Mouse (Mus musculus) kidney, adult 2 months (tissue): ENCODE data around the gene Dph1.

Source experiments
- CTCF ChIP-seq: fragments of 200-500 bp; conservative IDR thresholded peaks from 2 replicates; pipeline ENCODE4 v1.5.1; 2011; ENCODE audit warnings: low read depth, mild to moderate bottlenecking, control low read depth, low read length, moderate library complexity, mixed read lengths; ENCODE audit not compliant: insufficient read depth, insufficient read length
- POLR2A ChIP-seq: fragments of 200-500 bp; IDR thresholded peaks from one replicate; pipeline ENCODE4 v1.6.1; 2011; ENCODE audit warnings: low read depth, low read length, control low read depth

GRCm38 (mm10) chr11:75140431-75140830, 50.6 kb downstream of the Dph1 start:
- TF ChIP-seq POLR2A (no peak), CTCF (no peak)
